Comparison of ENCODE assay signal across 11 mouse cellular contexts in genomic region chr14:20162686-20163085, GRCm38 (mm10). TPM values are rescaled to one million over a fixed set of nuclear protein-coding genes. Genes with fewer than 3 reads are reported as not detected.
A peak's percentile ranks its signal among the peaks of the same experiment; 100 is the strongest.
DNase-seq lines count a peak whose midpoint lies in the region; ATAC-seq and TF ChIP-seq lines count a peak whose summit lies in the region.
"Had no signal": no experiment of that assay in that cellular context is flagged by ENCODE, and none has a peak within 500 bp of the region (broad histone marks: within the 10 kb centered on the region; RNA-seq: fewer than 3 reads in every experiment).

No protein-coding gene starts in this region.

- CTCF ChIA-PET in Patski (lab: Charles Lee), result interaction anchor here (1.3 to 1.4 kb wide), 2 partner anchors 11 to 15 kb away, joined by 3 read pairs; no protein-coding TSS in a partner anchor

- peaks cover 42% of the 10 kb centered on the region for H3K4me1 ChIP-seq in heart, embryonic 10.5 days

- H3K27me3 ChIP-seq in heart, embryonic 10.5 days (ENCODE audit: insufficient read depth, poor library complexity, severe bottlenecking), result no peaks in the 10 kb centered on the region
- H3K27me3 ChIP-seq in C2C12 (ENCODE audit: control insufficient read depth, insufficient read depth, insufficient read length) (no peaks in the 10 kb centered on the region), Patski (no peaks in the 10 kb centered on the region)

- no peaks in the 10 kb centered on the region for H3K9me3 ChIP-seq in heart, embryonic 10.5 days

- H3K27ac ChIP-seq in heart, embryonic 10.5 days, result no peak overlapping the region

- H3K4me3 ChIP-seq in heart, embryonic 10.5 days, result no peak overlapping the region
- H3K4me3 ChIP-seq in C2C12 (ENCODE audit: insufficient read depth, poor library complexity, severe bottlenecking), result no peak overlapping the region

- POLR2A ChIA-PET in Patski (lab: Charles Lee), result interaction anchor here (1.4 kb wide), 1 partner anchor 21 kb away, joined by 6 read pairs; no protein-coding TSS in a partner anchor

- DNase-seq in heart, postnatal 4 days, result peak; percentile 23
- no peak for DNase-seq in heart, embryonic 10.5 days (ENCODE audit: low spot score)
- peak; percentile 83 for DNase-seq in Patski (ENCODE audit: low read depth, low spot score)
- peak; percentile 54 to 73 for DNase-seq in kidney, postnatal 36 days
- no peak for DNase-seq in embryo, embryonic 10.5 days (ENCODE audit: low spot score)
- no peak for DNase-seq in ovary, postnatal 14 days (ENCODE audit: low spot score)
- DNase-seq: cerebellum, postnatal 10 days; left cerebral cortex, postnatal 4 days; lung, postnatal 4 days; thymus, postnatal 14 days had no signal

- TF ChIP-seq CTCF in C2C12 (IDR thresholded peaks at IDR 0.05; ENCODE audit: control insufficient read depth, insufficient read depth, insufficient read length) (no peak), Patski (IDR thresholded peaks at IDR 0.05) (no peak)

- peak; percentile 37 for ATAC-seq in Patski

- in situ Hi-C loops in Patski (cut with MboI; ENCODE audit: low pct_unique_long_range_greater_than_20kb), result loop anchor here (5.0 kb wide), 1 partner anchor 85 kb away; no protein-coding TSS in a partner anchor

- no peak overlapping the region for H3ac ChIP-seq in C2C12 (ENCODE audit: control insufficient read depth, insufficient read length, low read depth)

- no peaks in the 10 kb centered on the region for H3K36me3 ChIP-seq in heart, embryonic 10.5 days
- H3K36me3 ChIP-seq in C2C12 (ENCODE audit: control insufficient read depth, insufficient read depth), result peaks cover 4% of the 10 kb centered on the region

- H3K79me3 ChIP-seq in C2C12 (ENCODE audit: low read depth), result peaks cover 39% of the 10 kb centered on the region

- peaks cover 96% of the 10 kb centered on the region for H3K79me2 ChIP-seq in C2C12 (ENCODE audit: control insufficient read depth, insufficient read depth)

- 80% methylated on average over 6 of the region's 6 CpGs for WGBS in heart, embryonic 10.5 days

TF ChIP-seq in C2C12, 6 proteins besides CTCF, POLR2A, EP300 and RAD21:
- TF ChIP-seq CEBPB (IDR thresholded peaks at IDR 0.05; ENCODE audit: low read depth) (peak; percentile 35), MAX (IDR thresholded peaks at IDR 0.05) (no peak), MYOD1 (IDR thresholded peaks at IDR 0.05; ENCODE audit: control insufficient read depth, insufficient read length, low read depth) (no peak)

RNA-seq across cellular contexts. Expression of gene Kcnk5, which starts 18.9 kb away (rescaled TPM):
- total RNA-seq in heart, postnatal 4 days (2021), result 1 to 10 TPM; 1.3 to 1.7 TPM
- 4.4 and 7.1 TPM in 2 replicates for polyA plus RNA-seq in heart, embryonic 10.5 days (2016; fragmentation: Nextera tagmentation; extraction: Ambion mirVana)
- polyA plus RNA-seq in C2C12 (2012; fragmentation: generic; extraction: Trizol), result 10.1 TPM
- 2.2 TPM for polyA plus RNA-seq in Patski (2021)

RNA-seq across cellular contexts. Expression of gene Saysd1, which starts 24.4 kb away (rescaled TPM):
- total RNA-seq in heart, postnatal 4 days (2021), result 1 to 10 TPM; 2.7 to 3.4 TPM
- 7.8 and 10.5 TPM in 2 replicates for polyA plus RNA-seq in heart, embryonic 10.5 days (2016; fragmentation: Nextera tagmentation; extraction: Ambion mirVana)
- polyA plus RNA-seq in C2C12 (2012; fragmentation: generic; extraction: Trizol), result 8.0 TPM
- polyA plus RNA-seq in Patski (2021), result 9.0 TPM

Comparison
In these comparisons a context has a peak if more than half of its experiments do, and no peak if none do; other contexts are left out.
1. DNase-seq: peak in heart, postnatal 4 days (single experiment), Patski (single experiment) and kidney, postnatal 36 days (2 of 2); none in heart, embryonic 10.5 days (single experiment), embryo, embryonic 10.5 days (single experiment) and ovary, postnatal 14 days (single experiment).